27 mouse cellular contexts compared by ENCODE assay signal in genomic region chr8:121132961-121133513, GRCm38 (mm10). TPM values are rescaled to one million over a fixed set of nuclear protein-coding genes. Genes with fewer than 3 reads are reported as not detected.
A peak's percentile ranks its signal among the peaks of the same experiment; 100 is the strongest.
DNase-seq lines count a peak whose midpoint lies in the region; ATAC-seq lines count a peak whose summit lies in the region.
"Had no signal": no experiment of that assay in that cellular context is flagged by ENCODE, and none has a peak within 500 bp of the region (broad histone marks: within the 10 kb centered on the region; RNA-seq: fewer than 3 reads in every experiment).

No protein-coding gene starts in this region.

- H3K4me1 ChIP-seq in midbrain, embryonic 11.5 days (ENCODE audit: control insufficient read depth, insufficient read depth, low read length) = peaks cover 6% of the 10 kb centered on the region

- H3K9ac ChIP-seq in midbrain, embryonic 11.5 days (ENCODE audit: low read length) = no peak overlapping the region
- H3K9ac ChIP-seq: embryonic facial prominence, embryonic 13.5 days; embryonic facial prominence, embryonic 15.5 days; forebrain, embryonic 12.5 days had no signal

- WGBS in midbrain, embryonic 11.5 days = 69% methylated on average over 5 of the region's 5 CpGs

- peaks cover 3% of the 10 kb centered on the region; the same call in 1 of the 2 replicates for H3K9me3 ChIP-seq in midbrain, embryonic 11.5 days (ENCODE audit: control insufficient read depth, low read length)

- no peak overlapping the region for H3K4me2 ChIP-seq in midbrain, embryonic 11.5 days
- H3K4me2 ChIP-seq: embryonic facial prominence, embryonic 13.5 days; embryonic facial prominence, embryonic 15.5 days; forebrain, embryonic 12.5 days had no signal

- DNase-seq in 3T3-L1 (ENCODE audit: low read depth, low spot score) (peak; percentile 61), NIH3T3 (ENCODE audit: low read depth) (peak; percentile 62)
- DNase-seq in fibroblast of lung, adult 2 months (ENCODE audit: low read depth) = peak; percentile 79
- no peak for DNase-seq in frontal cortex, postnatal 25 days (ENCODE audit: low spot score in 2 of 2)
- DNase-seq in left cerebral cortex, adult 18-20 months (ENCODE audit: low spot score in 2 of 2) = no peak
- no peak for DNase-seq in spleen, adult 12 weeks (ENCODE audit: low spot score)
- DNase-seq in midbrain, embryonic 11.5 days (ENCODE audit: low spot score, missing footprints) = no peak
- DNase-seq: adrenal gland, adult 2 months; adrenal gland, postnatal 10 days; adrenal gland, postnatal 25 days; cerebellum, adult 11 months; cerebellum, adult 18-20 months; cerebellum, adult 8-10 months; cerebellum, adult 9-11 months; cerebellum, postnatal 14 days; cerebellum, postnatal 36 days; embryo, embryonic 11 days had no signal

- no peak overlapping the region for H3K4me3 ChIP-seq in midbrain, embryonic 11.5 days (ENCODE audit: low read depth, low read length)
- H3K4me3 ChIP-seq: embryonic facial prominence, embryonic 13.5 days; embryonic facial prominence, embryonic 15.5 days; forebrain, embryonic 10.5 days; forebrain, embryonic 12.5 days had no signal

- no peak overlapping the region for H3K27ac ChIP-seq in midbrain, embryonic 11.5 days (ENCODE audit: low read depth, low read length)
- H3K27ac ChIP-seq: embryonic facial prominence, embryonic 13.5 days; embryonic facial prominence, embryonic 15.5 days; forebrain, embryonic 10.5 days; forebrain, embryonic 12.5 days had no signal

- no peak for ATAC-seq in midbrain, embryonic 11.5 days (ENCODE audit: low FRiP score)
- ATAC-seq: CD4-positive, CD25-positive, alpha-beta regulatory T cell, adult 4 months; forebrain, embryonic 14.5 days; forebrain, embryonic 16.5 days had no signal

- H3K36me3 ChIP-seq in midbrain, embryonic 11.5 days (ENCODE audit: control insufficient read depth, insufficient read depth, low read length) = no peaks in the 10 kb centered on the region
- H3K36me3 ChIP-seq: embryonic facial prominence, embryonic 13.5 days; embryonic facial prominence, embryonic 15.5 days; forebrain, embryonic 10.5 days; forebrain, embryonic 12.5 days; G1E had no signal

- peaks cover 39% of the 10 kb centered on the region for H3K27me3 ChIP-seq in midbrain, embryonic 11.5 days (ENCODE audit: control insufficient read depth, insufficient read depth, low read length)

RNA-seq across cellular contexts. Expression of gene Foxl1, which starts 5.3 kb away (rescaled TPM):
- total RNA-seq in left cerebral cortex, adult 18-20 months (2021) = under 1 TPM in 1 of 2 experiments, not detected in 1; 0.16 TPM
- 0.46 and 0.79 TPM in 2 replicates for polyA plus RNA-seq in midbrain, embryonic 11.5 days (2014; fragmentation: Nextera tagmentation; extraction: Ambion mirVana)
- total RNA-seq: common myeloid progenitor, adult 5-6 weeks; G1E had no signal
- polyA plus RNA-seq: CD4-positive, CD25-positive, alpha-beta regulatory T cell, adult 4 months; G1E had no signal

RNA-seq across cellular contexts. Expression of gene Foxc2, which starts 17.1 kb away (rescaled TPM):
- 1 to 10 TPM; 2.3 to 2.6 TPM for total RNA-seq in left cerebral cortex, adult 18-20 months (2021)
- 7.0 and 7.1 TPM in 2 replicates for polyA plus RNA-seq in midbrain, embryonic 11.5 days (2014; fragmentation: Nextera tagmentation; extraction: Ambion mirVana)
- total RNA-seq: CH12.LX; common myeloid progenitor, adult 5-6 weeks; G1E had no signal
- polyA plus RNA-seq: CD4-positive, CD25-positive, alpha-beta regulatory T cell, adult 4 months had no signal

RNA-seq across cellular contexts. Expression of gene Mthfsd, which starts 24.8 kb away (rescaled TPM):
- 10 to 100 TPM; 37.1 to 43.3 TPM for total RNA-seq in left cerebral cortex, adult 18-20 months (2021)
- polyA plus RNA-seq in midbrain, embryonic 11.5 days (2014; fragmentation: Nextera tagmentation; extraction: Ambion mirVana) = 47.4 and 50.4 TPM in 2 replicates

RNA-seq across cellular contexts. Expression of gene Foxf1, which starts 48.9 kb away (rescaled TPM):
- total RNA-seq in left cerebral cortex, adult 18-20 months (2021) = under 1 TPM; 0.67 to 0.98 TPM
- 0.17 and 0.20 TPM in 2 replicates for polyA plus RNA-seq in midbrain, embryonic 11.5 days (2014; fragmentation: Nextera tagmentation; extraction: Ambion mirVana)
- total RNA-seq: CH12.LX; common myeloid progenitor, adult 5-6 weeks had no signal
- polyA plus RNA-seq: G1E had no signal

Comparison
In these comparisons a context has a peak if more than half of its experiments do, and no peak if none do; other contexts are left out.
1. DNase-seq: peak in 3T3-L1 (single experiment), NIH3T3 (single experiment) and fibroblast of lung, adult 2 months (single experiment); none in frontal cortex, postnatal 25 days (0 of 2), left cerebral cortex, adult 18-20 months (0 of 2), spleen, adult 12 weeks (single experiment) and midbrain, embryonic 11.5 days (single experiment).